Mouse (Mus musculus) CH12.LX (cell line): ENCODE measurements around the gene Gstt2.

Source experiments
- BHLHE40 ChIP-seq: IDR thresholded peaks from 2 replicates; pipeline ENCODE4 v1.6.1; 2011; ENCODE audit warnings: mild to moderate bottlenecking, low read depth, low read length, improper control_type of control experiment
- CHD2 ChIP-seq: IDR thresholded peaks from 2 replicates; pipeline ENCODE4 v1.6.1; 2011; ENCODE audit warnings: low read length, improper control_type of control experiment
- CTCF ChIP-seq, 2 experiments: IDR thresholded peaks in 1 of 2; conservative IDR thresholded peaks in 1 of 2; 2 replicates each; pipeline ENCODE4 v1.5.1; 2011 to 2012; ENCODE audit warnings: low read depth in 2 of 2, low read length in 2 of 2, improper control_type of control experiment in 1 of 2, inconsistent platforms in 1 of 2, mild to moderate bottlenecking in 1 of 2, moderate library complexity in 1 of 2
- ETS1 ChIP-seq: conservative IDR thresholded peaks from 2 replicates; pipeline ENCODE4 v1.6.1; 2012; ENCODE audit warnings: low read depth, mild to moderate bottlenecking, inconsistent platforms, low read length, improper control_type of control experiment, moderate library complexity
- HCFC1 ChIP-seq: IDR thresholded peaks from 2 replicates; pipeline ENCODE4 v1.6.1; 2012; ENCODE audit warnings: low read depth, mild to moderate bottlenecking, inconsistent platforms, low read length, improper control_type of control experiment
- MAFK ChIP-seq: IDR thresholded peaks from 2 replicates; pipeline ENCODE4 v1.6.1; 2011; ENCODE audit warnings: low read length, improper control_type of control experiment; ENCODE audit not compliant: insufficient replicate concordance
- MXI1 ChIP-seq: IDR thresholded peaks from 2 replicates; pipeline ENCODE4 v1.6.1; 2011; ENCODE audit warnings: mild to moderate bottlenecking, low read depth, low read length, improper control_type of control experiment
- SMC3 ChIP-seq: IDR thresholded peaks from 2 replicates; pipeline ENCODE4 v1.6.1; 2011; ENCODE audit warnings: low read depth, low read length, improper control_type of control experiment
- TBP ChIP-seq: conservative IDR thresholded peaks from 2 replicates; pipeline ENCODE4 v1.6.1; 2011; ENCODE audit warnings: low read depth, low read length, improper control_type of control experiment
- ZC3H11A ChIP-seq: IDR thresholded peaks from 2 replicates; pipeline ENCODE4 v1.6.1; 2012; ENCODE audit warnings: low read depth, mild to moderate bottlenecking, inconsistent platforms, low read length, improper control_type of control experiment
- ZKSCAN1 ChIP-seq: IDR thresholded peaks from 2 replicates; pipeline ENCODE4 v1.6.1; 2012; ENCODE audit warnings: low read depth, inconsistent platforms, low read length, improper control_type of control experiment, borderline replicate concordance

DNA sequence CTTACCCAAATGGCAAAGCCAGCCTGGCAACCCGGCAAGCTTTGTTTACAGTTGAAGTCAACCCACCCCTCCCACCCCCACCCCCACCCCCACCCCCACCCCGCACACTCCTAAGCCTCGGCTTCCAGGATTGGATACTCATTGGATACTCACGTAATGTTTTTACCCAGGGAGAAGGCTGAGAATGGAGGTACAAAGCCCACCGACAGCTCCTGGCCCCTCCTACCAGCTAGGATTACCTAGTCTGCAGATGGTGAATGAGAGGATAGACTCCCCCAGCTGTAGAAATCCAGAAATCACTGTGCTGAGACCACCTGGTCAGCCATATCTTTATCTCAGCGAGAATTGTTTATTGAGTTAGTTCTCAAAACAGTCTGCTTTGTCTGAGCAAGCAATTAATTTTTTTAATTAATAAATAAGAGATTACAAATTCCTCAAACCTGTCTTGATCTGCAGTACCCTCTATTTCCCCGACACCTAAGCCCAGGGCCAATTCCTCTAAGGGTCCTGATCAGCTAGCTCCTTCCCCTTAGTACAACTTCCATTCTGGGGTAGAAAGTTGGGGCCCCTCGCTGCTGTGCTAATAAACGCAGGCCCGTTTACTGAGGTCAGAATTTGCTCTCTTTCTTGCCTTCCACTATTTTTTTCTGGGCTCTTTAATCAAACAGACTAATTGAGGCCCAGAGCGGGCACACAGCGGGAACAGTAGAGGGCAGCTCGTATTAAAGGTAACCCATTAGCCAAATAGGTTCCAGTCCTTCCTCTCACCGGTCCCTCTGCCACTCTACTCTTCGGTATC is 45.4 kb upstream of the Gstt2 start:
- no peak for TF ChIP-seq ZKSCAN1
- no peak for TF ChIP-seq HCFC1
- no peak for TF ChIP-seq CTCF (conservative IDR thresholded peaks at IDR 0.05 in 1 of 2, IDR thresholded peaks at IDR 0.05 in 1 of 2; ENCODE audit: low read depth in 2 of 2, low read length in 2 of 2)
- TF ChIP-seq MXI1 = no peak
- TF ChIP-seq CHD2 = no peak
- no peak for TF ChIP-seq BHLHE40
- no peak for TF ChIP-seq MAFK
- TF ChIP-seq TBP = no peak
- TF ChIP-seq ETS1 = no peak
- no peak for TF ChIP-seq SMC3
- TF ChIP-seq ZC3H11A = no peak
